Mouse (Mus musculus) ES-Bruce4 (cell line): ENCODE measurements around the gene Twnk.

Source experiments
- CTCF ChIP-seq: IDR thresholded peaks from one replicate; pipeline ENCODE4 v1.8.1; 2011; ENCODE audit warnings: low read depth, low read length
- POLR2A ChIP-seq: IDR thresholded peaks from one replicate; pipeline ENCODE4 v1.8.1; 2011; ENCODE audit warnings: low read length; ENCODE audit not compliant: insufficient read depth

DNA sequence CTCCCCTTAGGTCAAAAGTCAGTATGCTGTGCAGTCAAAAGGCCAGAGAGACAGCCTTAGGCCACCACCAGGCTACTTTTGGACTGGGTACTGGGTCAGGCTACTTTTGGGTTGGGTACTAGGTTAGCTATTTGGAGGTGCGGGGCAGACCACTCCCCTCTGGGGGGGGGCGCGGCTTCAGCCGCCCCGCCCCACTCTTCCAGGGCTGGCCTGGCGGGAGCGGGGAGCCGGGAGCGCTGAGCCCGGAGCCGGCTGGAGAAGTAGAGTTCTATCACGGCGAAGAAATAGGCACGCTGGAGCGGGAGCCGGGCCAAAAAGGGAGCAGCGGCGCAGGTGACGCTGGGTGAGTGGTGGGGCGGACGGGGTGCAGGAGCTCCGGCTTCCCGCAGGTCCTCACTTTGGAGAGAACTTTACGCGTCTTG is 9.5 kb downstream of the Twnk start:
- TF ChIP-seq POLR2A (no peak), CTCF (no peak)
